Mouse (Mus musculus): ENCODE measurements at regions not wholly inside any gene's neighbourhood (a gene's known extent, or its start where the extent isn't known, plus 50 kb on each side); places are given as distances from the start of the nearest gene placed in this dataset.

GRCm38 (mm10) chr6:98582826-98583225 is 240.3 kb upstream of the Gm765 start:
- TF ChIP-seq CTCF (IDR thresholded peaks at IDR 0.05; ENCODE audit: extremely low read depth, insufficient read depth, insufficient read length, insufficient replicate concordance) (no peak), POLR2A (IDR thresholded peaks at IDR 0.05; ENCODE audit: low read depth, low read length) (no peak)
